Mouse (Mus musculus): Measurements from ENCODE around the gene Aif1. TPM values are rescaled to one million over a fixed set of nuclear protein-coding genes. Genes with fewer than 3 reads are reported as not detected.

The Aif1 gene
- total and polyA plus RNA-seq, 3 experiments, result 0.42 to 0.45 TPM; not detected in 1

GRCm38 (mm10) chr17:35158850-35159593 lies 16.8 kb downstream of the Aif1 start:
- no peak for TF ChIP-seq ETS1 (IDR thresholded peaks at IDR 0.05; ENCODE audit: low read depth, low read length)
- TF ChIP-seq TAL1 (IDR thresholded peaks at IDR 0.05; ENCODE audit: low read length), result no peak
- no peak for TF ChIP-seq CHD1 (IDR thresholded peaks at IDR 0.05; ENCODE audit: low read depth, low read length)
- Histone ChIP-seq H3K9ac (ENCODE audit: control insufficient read depth, low read depth, low read length, poor library complexity, severe bottlenecking) (no peak overlapping the region), H3K36me3 (ENCODE audit: control insufficient read depth in 1 of 2, insufficient read depth in 2 of 2, low read length in 2 of 2) (peaks cover 15 to 43% of the 10 kb centered on the region in 2 experiments), H3K79me2 (ENCODE audit: control insufficient read depth, insufficient read depth, low read length, poor library complexity) (peaks cover 67% of the 10 kb centered on the region), H3K4me1 (ENCODE audit: control insufficient read depth in 1 of 2, insufficient read depth in 2 of 2, low read length in 2 of 2) (peaks cover 0 to 7% of the 10 kb centered on the region in 2 experiments; a peak in 1 of 4 replicates), H3K27ac (ENCODE audit: control insufficient read depth, low read depth, low read length) (no peak overlapping the region), H3K27me3 (ENCODE audit: control insufficient read depth in 1 of 2, insufficient read depth in 2 of 2, low read length in 2 of 2) (no peaks in the 10 kb centered on the region), H3K4me3 (ENCODE audit: control insufficient read depth in 1 of 2, insufficient read depth in 1 of 2, low read depth in 2 of 2, low read length in 2 of 2) (no peak overlapping the region), H3K9me3 (replicated peaks; ENCODE audit: insufficient read depth, low read length) (no peaks in the 10 kb centered on the region)
- DNase-seq (ENCODE audit: low read depth, low spot score), result no peak

GRCm38 (mm10) chr17:35157661-35158175 lies 18.1 kb downstream of the Aif1 start:
- peaks cover 0 to 4% of the 10 kb centered on the region in 2 experiments; a peak in 1 of 4 replicates for H3K4me1 ChIP-seq (ENCODE audit: control insufficient read depth in 1 of 2, insufficient read depth in 2 of 2, low read length in 2 of 2)
- H3K27ac ChIP-seq (ENCODE audit: control insufficient read depth, low read depth, low read length), result no peak overlapping the region
- TF ChIP-seq RAD21 (IDR thresholded peaks at IDR 0.05; ENCODE audit: low read depth, low read length) (no peak), RCOR1 (IDR thresholded peaks at IDR 0.05; ENCODE audit: low read depth, low read length) (no peak), ZKSCAN1 (IDR thresholded peaks at IDR 0.05; ENCODE audit: low read depth, low read length) (no peak), TBP (IDR thresholded peaks at IDR 0.05; ENCODE audit: low read depth, low read length) (no peak), EP300 (IDR thresholded peaks at IDR 0.05; ENCODE audit: low read depth in 1 of 2, low read length in 2 of 2) (no peak), CHD1 (IDR thresholded peaks at IDR 0.05; ENCODE audit: low read depth, low read length) (no peak), JUND (IDR thresholded peaks at IDR 0.05; ENCODE audit: low read depth, low read length) (no peak), POLR2AphosphoS5 (IDR thresholded peaks at IDR 0.05; ENCODE audit: borderline replicate concordance, low read depth, low read length) (no peak)
- no peak overlapping the region for H3K9ac ChIP-seq (ENCODE audit: control insufficient read depth, low read depth, low read length, poor library complexity, severe bottlenecking)
- no peak overlapping the region for H3K4me3 ChIP-seq (ENCODE audit: control insufficient read depth in 1 of 2, insufficient read depth in 1 of 2, low read depth in 2 of 2, low read length in 2 of 2)
- no peaks in the 10 kb centered on the region for H3K27me3 ChIP-seq (ENCODE audit: control insufficient read depth in 1 of 2, insufficient read depth in 2 of 2, low read length in 2 of 2)
- no peak for DNase-seq (ENCODE audit: low read depth, low spot score)
- no peaks in the 10 kb centered on the region for H3K9me3 ChIP-seq (replicated peaks; ENCODE audit: insufficient read depth, low read length)
- peaks cover 54% of the 10 kb centered on the region for H3K79me2 ChIP-seq (ENCODE audit: control insufficient read depth, insufficient read depth, low read length, poor library complexity)
- peaks cover 9 to 44% of the 10 kb centered on the region in 2 experiments for H3K36me3 ChIP-seq (ENCODE audit: control insufficient read depth in 1 of 2, insufficient read depth in 2 of 2, low read length in 2 of 2)

- Histone ChIP-seq H3K9ac (ENCODE audit: control insufficient read depth, low read depth, low read length, poor library complexity, severe bottlenecking) (no peak overlapping the region), H3K4me3 (ENCODE audit: control insufficient read depth in 1 of 2, insufficient read depth in 1 of 2, low read depth in 2 of 2, low read length in 2 of 2) (no peak overlapping the region), H3K27me3 (ENCODE audit: control insufficient read depth in 1 of 2, insufficient read depth in 2 of 2, low read length in 2 of 2) (no peaks in the 10 kb centered on the region), H3K27ac (ENCODE audit: control insufficient read depth, low read depth, low read length) (no peak overlapping the region), H3K36me3 (ENCODE audit: control insufficient read depth in 1 of 2, insufficient read depth in 2 of 2, low read length in 2 of 2) (peaks cover 5 to 40% of the 10 kb centered on the region in 2 experiments), H3K9me3 (replicated peaks; ENCODE audit: insufficient read depth, low read length) (no peaks in the 10 kb centered on the region), H3K79me2 (ENCODE audit: control insufficient read depth, insufficient read depth, low read length, poor library complexity) (peaks cover 49% of the 10 kb centered on the region), H3K4me1 (ENCODE audit: control insufficient read depth in 1 of 2, insufficient read depth in 2 of 2, low read length in 2 of 2) (no peaks in the 10 kb centered on the region)
- DNase-seq (ENCODE audit: low read depth, low spot score), result no peak
- TF ChIP-seq UBTF (IDR thresholded peaks at IDR 0.05; ENCODE audit: borderline replicate concordance, insufficient read depth, low read depth, low read length), result no peak
- no peak for TF ChIP-seq ZNF384 (IDR thresholded peaks at IDR 0.05; ENCODE audit: low read depth, low read length)
- TF ChIP-seq TBP (IDR thresholded peaks at IDR 0.05; ENCODE audit: low read depth, low read length), result no peak
- no peak for TF ChIP-seq CHD2 (IDR thresholded peaks at IDR 0.05; ENCODE audit: low read length)
- no peak for TF ChIP-seq SIN3A (IDR thresholded peaks at IDR 0.05; ENCODE audit: low read length)
- TF ChIP-seq ETS1 (IDR thresholded peaks at IDR 0.05; ENCODE audit: low read depth, low read length), result no peak
- TF ChIP-seq HCFC1 (IDR thresholded peaks at IDR 0.05; ENCODE audit: low read depth, low read length), result no peak
- no peak for TF ChIP-seq ZMIZ1 (IDR thresholded peaks at IDR 0.05; ENCODE audit: low read depth, low read length)
- no peak for TF ChIP-seq CTCF (IDR thresholded peaks at IDR 0.05 in 2 of 3, conservative IDR thresholded peaks at IDR 0.05 in 1 of 3; ENCODE audit: control insufficient read depth in 1 of 3, insufficient read depth in 1 of 3, low read depth in 2 of 3, low read length in 3 of 3, poor library complexity in 1 of 3, severe bottlenecking in 1 of 3)
- TF ChIP-seq NELFE (IDR thresholded peaks at IDR 0.05; ENCODE audit: low read depth, low read length), result no peak
- no peak for TF ChIP-seq POLR2AphosphoS2 (IDR thresholded peaks at IDR 0.05; ENCODE audit: low read length)
- TF ChIP-seq EP300 (IDR thresholded peaks at IDR 0.05; ENCODE audit: low read depth in 1 of 2, low read length in 2 of 2), result no peak
- TF ChIP-seq POLR2AphosphoS5 (IDR thresholded peaks at IDR 0.05; ENCODE audit: borderline replicate concordance, low read depth, low read length), result no peak
Observed at GRCm38 (mm10) chr17:35157254-35157653, 18.6 kb downstream of the Aif1 start.
